Comparison of ENCODE assay signal across 24 mouse cellular contexts in genomic region chr3:94695591-94695990, GRCm38 (mm10). TPM values are rescaled to one million over a fixed set of nuclear protein-coding genes. Genes with fewer than 3 reads are reported as not detected.
DNase-seq lines count a peak whose midpoint lies in the region; ATAC-seq and TF ChIP-seq lines count a peak whose summit lies in the region.
"Not testable (repeated sequence)": the region's sequence is repeated elsewhere in the genome, so short reads cannot be mapped to it uniquely, and the experiment has no call there.
"Had no signal": no experiment of that assay in that cellular context is flagged by ENCODE, and none has a peak within 500 bp of the region (broad histone marks: within the 10 kb centered on the region; RNA-seq: fewer than 3 reads in every experiment).

No protein-coding gene starts in this region.

- ATAC-seq in common myeloid progenitor, adult 5-6 weeks (replicated peaks; ENCODE audit: low read depth, poor library complexity, severe bottlenecking): 0 out of 2 replicates have a peak, but pooled peaks have one; percentile 16
- ATAC-seq in megakaryocyte progenitor cell, adult 5-6 weeks (replicated peaks; ENCODE audit: poor library complexity): 0 out of 2 replicates have a peak, but pooled peaks have one; percentile 19

- H3K27ac ChIP-seq in liver, adult 2 months (replicated peaks; ENCODE audit: insufficient read depth, low read depth, low read length): peak overlapping the region; percentile 25; the same call in 1 of the 2 replicates

- not testable (repeated sequence) for TF ChIP-seq CTCF in liver, adult 2 months (IDR thresholded peaks at IDR 0.05; ENCODE audit: low read depth, low read length)

- DNase-seq in MN1 (ENCODE audit: low spot score): peak; percentile 0
- DNase-seq in heart, adult 11 months: peak; percentile 91
- not testable (repeated sequence) for DNase-seq in liver, adult 2 months (ENCODE audit: extremely low read depth, low read depth, low spot score)
- peak; percentile 10 for DNase-seq in lung, postnatal 10 days

- not testable (repeated sequence) for H3K27me3 ChIP-seq in liver, adult 2 months (ENCODE audit: control insufficient read depth, insufficient read depth, low read length)

- H3K4me3 ChIP-seq in liver, adult 2 months (ENCODE audit: insufficient read depth, low read depth, low read length): not testable (repeated sequence)

- H3K4me1 ChIP-seq in liver, adult 2 months (ENCODE audit: control insufficient read depth, insufficient read depth, low read length): peaks cover 22% of the 10 kb centered on the region

- H3K79me2 ChIP-seq in liver, adult 2 months (ENCODE audit: control insufficient read depth, insufficient read depth, low read length): not testable (repeated sequence)

- WGBS in liver, adult 2 months: 38% methylated on average over 6 of the region's 6 CpGs

- H3K9ac ChIP-seq in liver, adult 2 months (ENCODE audit: low read depth, low read length): not testable (repeated sequence)

- peaks cover 15% of the 10 kb centered on the region for H3K36me3 ChIP-seq in liver, adult 2 months (ENCODE audit: control insufficient read depth, insufficient read depth, low read length)

- not testable (repeated sequence) for TF ChIP-seq POLR2A in liver, adult 2 months (IDR thresholded peaks at IDR 0.05; ENCODE audit: extremely low read depth, insufficient read depth, low read length)

RNA-seq across cellular contexts. Expression of gene Selenbp2, which starts 2.2 kb away (rescaled TPM):
- total RNA-seq in common myeloid progenitor, adult 5-6 weeks (2017): 0.05 TPM in 1 of 2 replicates, not detected in the other
- 57.4 and 86.2 TPM in 2 replicates for total RNA-seq in liver, adult 2 months (2014; rRNA removed)
- polyA plus RNA-seq in liver, adult 2 months (2012; rRNA removed): 24.5 and 148 TPM in 2 replicates
- not detected in 2 replicates for total RNA-seq in megakaryocyte progenitor cell, adult 5-6 weeks (2015)
- 0.14 TPM in 1 of 2 replicates, not detected in the other for total RNA-seq in megakaryocyte progenitor cell, adult 5-6 weeks (2017)
- total RNA-seq: CH12.LX, ES-E14 had no signal
- polyA plus RNA-seq: activated CD4-positive, CD25-positive, alpha-beta regulatory T cell, adult 4 months; C2C12; CD4-positive, CD25-positive, alpha-beta regulatory T cell, adult 4 months had no signal

RNA-seq across cellular contexts. Expression of gene Tuft1, which starts 36.9 kb away (rescaled TPM):
- total RNA-seq in common myeloid progenitor, adult 5-6 weeks (2017): 5.6 and 5.7 TPM in 2 replicates
- total RNA-seq in liver, adult 2 months (2014; rRNA removed): 2.1 and 2.6 TPM in 2 replicates
- 2.6 and 7.3 TPM in 2 replicates for polyA plus RNA-seq in liver, adult 2 months (2012; rRNA removed)
- total RNA-seq in megakaryocyte progenitor cell, adult 5-6 weeks (2015): 3.5 TPM in 2 replicates
- 4.2 and 5.2 TPM in 2 replicates for total RNA-seq in megakaryocyte progenitor cell, adult 5-6 weeks (2017)

RNA-seq across cellular contexts. Expression of gene Gm10972, which starts 52.7 kb away (rescaled TPM):
- total RNA-seq in common myeloid progenitor, adult 5-6 weeks (2017): not detected in 2 replicates
- not detected in 2 replicates for total RNA-seq in liver, adult 2 months (2014; rRNA removed)
- not detected in 2 replicates for polyA plus RNA-seq in liver, adult 2 months (2012; rRNA removed)
- not detected in 2 replicates for total RNA-seq in megakaryocyte progenitor cell, adult 5-6 weeks (2015)
- total RNA-seq in megakaryocyte progenitor cell, adult 5-6 weeks (2017): not detected in 2 replicates
- total RNA-seq: adrenal gland, adult 18-20 months; adrenal gland, adult 2 months; adrenal gland, adult 8-10 months; adrenal gland, postnatal 10 days; adrenal gland, postnatal 14 days; adrenal gland, postnatal 25 days; adrenal gland, postnatal 36 days; adrenal gland, postnatal 4 days; CH12.LX; ES-E14; G1E; MEL had no signal
- polyA plus RNA-seq: activated CD4-positive, CD25-positive, alpha-beta regulatory T cell, adult 4 months; adrenal gland, adult 2 months; brain, embryonic 14.5 days; C2C12; CD4-positive, CD25-positive, alpha-beta regulatory T cell, adult 4 months; cerebellum, adult 2 months; G1E; Patski had no signal

Comparison
In these comparisons a context has a peak if more than half of its experiments do, and no peak if none do; other contexts are left out.
1. RNA of gene Selenbp2, which starts 2.2 kb away (total RNA-seq): 57.4 to 86.2 TPM in liver, adult 2 months; 0.05 TPM in common myeloid progenitor, adult 5-6 weeks and 0.14 TPM in megakaryocyte progenitor cell, adult 5-6 weeks; every median in the first group is over 10 times any median in the second.